Mouse (Mus musculus) megakaryocyte, embryonic 14.5 days (primary cell): Measurements from ENCODE around the gene Ppm1n. TPM values are rescaled to one million over a fixed set of nuclear protein-coding genes. Genes with fewer than 3 reads are reported as not detected.
"Not testable (repeated sequence)": the region's sequence is repeated elsewhere in the genome, so short reads cannot be mapped to it uniquely, and the experiment has no call there.

Experiments used
- H3K27me3 ChIP-seq: replicated peaks from 2 replicates; pipeline ENCODE3; 2012; ENCODE audit warnings: inconsistent platforms
- H3K36me3 ChIP-seq: replicated peaks from 2 replicates; pipeline ENCODE3; 2012; ENCODE audit warnings: low read length, inconsistent platforms, mixed read lengths
- H3K4me1 ChIP-seq: 2 replicates; pipeline ENCODE4 v1.6.1; 2012; ENCODE audit warnings: inconsistent platforms
- H3K4me3 ChIP-seq: replicated peaks from 2 replicates; pipeline ENCODE3; 2012; ENCODE audit warnings: moderate library complexity, mild to moderate bottlenecking, inconsistent platforms
- H3K9me3 ChIP-seq: 2 replicates; pipeline ENCODE4 v1.6.1; 2012; ENCODE audit warnings: inconsistent platforms
- FLI1 ChIP-seq: IDR thresholded peaks from 2 replicates; pipeline ENCODE4 v1.6.1; 2012; ENCODE audit warnings: low read length, inconsistent platforms, mixed read lengths
- GATA1 ChIP-seq: IDR thresholded peaks from 3 replicates; pipeline ENCODE4 v1.6.1; 2012; ENCODE audit warnings: mixed read lengths, low read length, inconsistent platforms, borderline replicate concordance
- polyA plus RNA-seq: library from polyadenylated mRNA; stranded (reverse); fragments of >175 nt; gene quantifications from 2 replicates; pipeline ENCODE4 v1.2.3, GENCODE M21; 2012; ENCODE audit warnings: low replicate concordance; ENCODE audit not compliant: insufficient read depth

Ppm1n gene
- polyA plus RNA-seq, 1 experiment, result not detected

DNA sequence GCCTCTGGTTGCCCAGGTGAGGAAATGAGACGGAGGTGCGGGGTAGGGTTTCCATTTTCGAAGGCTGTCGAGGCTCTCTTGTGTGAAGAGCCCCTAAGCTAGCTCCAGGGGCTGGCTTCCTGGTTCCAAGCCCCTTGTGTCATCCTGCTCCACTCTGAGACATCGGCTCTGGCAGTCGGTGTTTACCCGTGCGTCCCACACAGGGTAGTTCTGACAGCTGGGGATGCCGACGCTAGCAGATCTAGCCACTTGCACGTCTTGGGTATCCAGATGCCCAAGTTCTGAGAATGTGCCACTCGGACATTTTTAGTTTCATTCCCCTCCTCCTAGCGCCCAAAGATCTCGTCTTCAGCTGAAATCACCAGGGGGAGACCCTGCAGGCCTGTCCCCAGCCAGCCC lies 3.5 kb upstream of the Ppm1n start:
- Histone ChIP-seq H3K9me3 (no peaks in the 10 kb centered on the region), H3K4me3 (peak overlapping the region; percentile 91), H3K27me3 (peaks cover 57% of the 10 kb centered on the region), H3K4me1 (peaks cover 31% of the 10 kb centered on the region), H3K36me3 (no peaks in the 10 kb centered on the region)
- TF ChIP-seq GATA1, result no peak
- TF ChIP-seq FLI1, result no peak

DNA sequence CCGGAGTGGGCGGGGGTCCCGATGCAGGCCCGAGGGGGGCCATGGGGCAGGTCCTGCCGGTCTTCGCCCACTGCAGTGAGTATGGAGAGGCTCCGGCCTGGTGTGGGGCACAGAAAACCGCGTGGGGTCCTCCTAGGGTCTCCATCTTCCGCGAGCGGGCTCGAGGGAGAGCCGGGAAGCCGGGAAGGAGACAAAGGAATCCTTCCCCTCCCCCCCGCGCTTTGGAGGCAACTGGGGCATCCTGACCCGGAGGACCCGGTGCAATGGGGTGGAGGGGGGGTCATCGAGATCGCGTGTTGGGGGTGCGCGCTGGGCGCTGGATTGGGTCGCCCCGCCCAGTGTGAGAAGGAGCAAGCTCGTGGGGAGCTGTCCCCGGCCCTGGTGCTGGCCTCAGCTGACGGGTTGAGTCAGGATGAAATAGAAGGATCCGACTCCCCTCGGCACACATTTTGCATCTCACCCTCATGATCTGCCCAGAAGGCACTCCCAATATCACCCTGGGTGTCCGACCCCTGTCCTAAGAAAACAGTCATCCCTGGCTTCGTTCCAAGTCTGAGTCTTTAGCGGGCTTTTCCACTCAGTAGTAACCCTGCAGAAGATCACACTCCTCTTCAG lies 3.0 kb upstream of the Ppm1n start:
- H3K27me3 ChIP-seq, result peaks cover 61% of the 10 kb centered on the region
- H3K4me1 ChIP-seq, result peaks cover 36% of the 10 kb centered on the region
- H3K9me3 ChIP-seq, result no peaks in the 10 kb centered on the region
- peak overlapping the region; percentile 91 for H3K4me3 ChIP-seq
- H3K36me3 ChIP-seq, result no peaks in the 10 kb centered on the region
- no peak for TF ChIP-seq FLI1
- no peak for TF ChIP-seq GATA1

DNA sequence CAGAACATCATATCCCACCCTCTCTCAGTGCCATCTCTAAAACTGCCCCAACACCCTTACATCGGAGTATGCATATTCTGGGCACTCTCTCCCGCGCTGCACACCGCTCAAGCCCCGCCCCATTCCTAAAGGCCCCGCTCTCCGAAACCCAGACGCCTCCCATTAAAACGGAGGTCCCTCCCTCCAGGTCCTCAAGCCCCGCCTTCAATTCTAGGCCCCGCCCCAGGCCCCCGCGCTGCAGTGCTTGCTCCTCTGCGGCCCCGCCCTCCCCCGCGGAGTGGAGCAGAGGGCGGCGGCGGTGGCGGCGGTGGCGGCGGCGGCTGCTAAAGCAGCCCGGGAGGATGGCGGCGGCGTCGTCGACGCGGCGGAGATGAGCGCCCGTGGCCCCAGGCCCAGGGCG lies 2.5 kb upstream of the Ppm1n start, which contains the start of gene Rtn2:
Gene Rtn2 (plus strand): TSS at position 240 of the 400 bp plus-strand sequence.
- TF ChIP-seq FLI1 (no peak), GATA1 (no peak)
- no peaks in the 10 kb centered on the region for H3K9me3 ChIP-seq
- H3K4me1 ChIP-seq, result peaks cover 37% of the 10 kb centered on the region
- H3K4me3 ChIP-seq, result peak within 1 kb of the TSS; percentile 91
- H3K36me3 ChIP-seq, result no peaks in the 10 kb centered on the region
- peaks cover 62% of the 10 kb centered on the region for H3K27me3 ChIP-seq

DNA sequence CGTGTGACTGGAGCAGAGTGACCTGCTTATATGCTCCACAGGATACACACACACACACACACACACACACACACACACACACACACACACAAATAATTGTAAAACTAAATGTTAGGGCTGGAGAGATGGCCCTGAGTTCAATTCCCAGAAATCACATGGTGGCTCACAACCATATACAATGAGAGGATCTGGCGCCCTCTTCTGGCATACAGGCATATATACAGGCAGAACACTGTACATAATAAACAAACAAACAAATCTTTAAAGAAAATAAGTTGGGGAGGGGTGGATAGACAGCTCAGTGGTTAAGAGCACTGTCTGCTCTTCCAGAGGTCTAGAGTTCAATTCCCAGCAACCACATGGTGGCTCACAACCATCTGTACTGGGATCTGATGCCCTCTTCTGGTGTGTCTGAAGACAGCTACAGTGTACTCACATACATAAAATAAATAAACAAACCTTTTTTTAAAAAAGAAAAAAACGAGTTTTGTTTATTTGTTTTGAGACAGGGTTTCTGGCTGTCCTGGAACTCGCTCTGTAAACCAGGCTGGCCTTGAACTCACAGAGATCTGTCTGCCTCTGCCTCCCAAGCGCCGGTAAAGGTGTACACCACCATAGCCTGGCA lies 1.9 kb upstream of the Ppm1n start:
- Histone ChIP-seq H3K4me1 (peaks cover 37% of the 10 kb centered on the region), H3K27me3 (peaks cover 59% of the 10 kb centered on the region), H3K4me3 (peak overlapping the region; percentile 91)
- not testable (repeated sequence) for H3K36me3 ChIP-seq, H3K9me3 ChIP-seq

DNA sequence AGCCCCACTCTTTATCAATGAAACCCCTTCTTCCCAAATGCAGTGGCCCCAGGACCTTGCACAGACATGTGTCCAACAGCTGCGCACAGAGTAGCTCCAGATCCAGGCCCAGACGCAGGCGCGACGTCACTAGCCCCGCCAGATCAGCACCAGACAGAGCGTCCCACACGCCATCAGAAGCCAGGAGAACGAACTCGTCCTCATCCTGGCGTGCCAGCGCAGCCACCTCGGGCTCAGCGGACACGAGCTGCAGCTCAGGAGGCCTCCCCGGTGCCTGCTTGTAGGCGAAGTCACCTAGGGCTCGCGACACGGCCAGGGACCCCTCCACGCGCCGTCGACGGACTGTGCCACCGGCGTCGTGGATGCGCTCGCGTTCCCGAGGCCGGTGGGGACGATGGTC lies 812 bp downstream of the Ppm1n start:
- Histone ChIP-seq H3K4me1 (peaks cover 40% of the 10 kb centered on the region), H3K36me3 (no peaks in the 10 kb centered on the region), H3K27me3 (peaks cover 51% of the 10 kb centered on the region), H3K9me3 (no peaks in the 10 kb centered on the region), H3K4me3 (peak overlapping the region; percentile 88)
- TF ChIP-seq GATA1, result no peak
- no peak for TF ChIP-seq FLI1

DNA sequence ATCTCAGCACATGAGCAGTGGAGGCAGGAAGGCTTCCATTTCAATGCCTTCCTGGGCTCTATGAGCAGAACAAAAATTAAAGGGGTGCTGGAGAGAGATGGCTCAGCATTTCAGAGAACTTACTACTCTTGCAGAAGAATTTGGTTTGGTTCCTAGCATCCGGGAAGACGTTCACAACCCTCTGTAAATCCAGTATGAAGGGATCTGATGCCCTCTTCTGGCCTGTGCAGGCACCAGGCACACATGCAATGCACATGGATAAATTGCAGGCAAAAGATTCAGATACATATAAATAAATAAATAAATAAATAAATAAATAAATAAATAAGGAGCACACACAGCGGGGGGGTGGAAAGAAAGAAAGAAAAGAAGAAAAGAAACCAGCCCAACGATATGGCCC lies 3.6 kb downstream of the Ppm1n start:
- Histone ChIP-seq H3K4me1 (peaks cover 31% of the 10 kb centered on the region), H3K36me3 (no peaks in the 10 kb centered on the region), H3K4me3 (no peak overlapping the region), H3K9me3 (no peaks in the 10 kb centered on the region), H3K27me3 (peaks cover 37% of the 10 kb centered on the region)
- no peak for TF ChIP-seq GATA1
- TF ChIP-seq FLI1, result no peak

DNA sequence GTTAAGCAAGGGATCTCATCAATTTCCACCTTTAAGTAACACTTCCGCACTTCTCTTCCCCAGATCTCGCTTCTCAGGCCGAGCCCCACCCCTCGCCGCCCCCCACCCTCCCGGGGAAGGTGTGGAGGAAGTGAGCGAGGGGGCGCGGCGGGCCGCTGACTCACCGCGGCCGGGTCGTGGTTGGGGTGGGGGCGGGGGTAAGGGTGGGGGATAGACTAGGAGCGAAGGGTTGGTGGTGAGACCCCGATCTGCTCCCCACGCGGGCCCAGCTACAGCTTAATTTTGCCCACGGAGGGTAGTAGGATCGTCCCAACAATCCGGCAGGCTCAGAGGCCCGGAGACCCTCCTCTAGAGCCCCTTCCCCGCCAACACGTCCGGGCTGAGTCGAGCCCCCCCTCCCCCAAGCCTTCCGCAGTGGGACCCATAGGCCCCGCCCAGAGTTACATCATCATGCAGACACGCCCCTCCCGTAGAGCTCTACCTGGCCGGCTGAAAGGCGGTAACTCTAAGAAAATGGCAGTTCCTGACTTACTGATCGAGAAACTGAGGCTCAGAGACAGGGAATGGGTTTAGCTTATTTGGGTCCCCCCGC lies 7.6 kb downstream of the Ppm1n start:
- no peak for TF ChIP-seq FLI1
- no peak for TF ChIP-seq GATA1
- peak overlapping the region; percentile 96 for H3K4me3 ChIP-seq
- H3K4me1 ChIP-seq, result peaks cover 28% of the 10 kb centered on the region
- H3K27me3 ChIP-seq, result peaks cover 2% of the 10 kb centered on the region
- no peaks in the 10 kb centered on the region for H3K9me3 ChIP-seq
- H3K36me3 ChIP-seq, result peaks cover 11% of the 10 kb centered on the region

DNA sequence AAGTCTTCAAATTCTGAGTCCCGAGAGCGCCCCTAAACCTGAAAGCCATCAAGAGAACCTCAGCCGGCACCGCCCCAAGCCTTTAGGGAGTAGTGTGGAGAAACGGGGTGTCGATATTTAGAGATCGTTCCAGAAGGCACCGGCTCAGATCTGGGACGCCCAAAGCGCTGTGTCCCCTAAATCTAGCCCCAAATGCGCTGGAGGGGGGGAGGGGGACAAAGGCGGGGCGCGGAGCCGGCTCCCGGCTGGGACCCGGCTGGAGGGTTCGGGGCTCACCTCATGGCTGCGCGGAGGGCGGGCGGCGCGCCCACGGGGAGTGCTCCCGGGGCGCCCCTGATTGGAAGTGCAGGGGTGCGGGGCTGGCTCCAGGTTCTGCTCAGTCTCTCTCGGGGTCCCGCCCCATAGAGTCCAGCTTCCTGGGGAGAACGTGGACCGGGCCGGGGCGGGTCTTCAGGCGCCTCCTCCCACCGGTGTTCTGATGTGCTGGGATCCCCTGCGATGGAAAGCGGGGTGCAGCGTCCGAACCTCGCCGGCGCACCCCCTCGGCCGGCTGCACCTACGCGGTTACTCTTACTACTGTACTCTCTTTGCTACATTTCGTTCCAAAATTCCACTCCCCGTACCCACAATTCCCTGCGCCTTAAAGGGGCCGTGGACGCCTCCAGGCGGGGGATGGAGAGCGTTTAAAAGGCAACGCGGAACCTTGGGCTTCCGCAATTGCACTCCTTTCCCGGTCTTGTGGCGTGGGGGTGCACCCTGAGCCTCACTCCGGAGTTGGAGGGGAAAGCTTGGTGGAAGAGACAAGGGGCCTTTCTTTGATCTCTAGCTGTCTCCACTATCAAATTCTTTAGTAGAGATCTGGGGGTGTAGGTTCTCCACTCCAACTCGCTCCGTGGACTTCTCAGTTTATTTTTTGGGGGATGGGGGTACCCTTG lies 8.4 kb downstream of the Ppm1n start, which contains the start of gene Vasp:
Gene Vasp (minus strand): TSS at position 580 of the 935 bp plus-strand sequence.
- H3K9me3 ChIP-seq, result no peaks in the 10 kb centered on the region
- H3K36me3 ChIP-seq, result peaks cover 15% of the 10 kb centered on the region
- peak within 1 kb of the TSS; percentile 96 for H3K4me3 ChIP-seq
- H3K27me3 ChIP-seq, result no peaks in the 10 kb centered on the region
- TF ChIP-seq GATA1 (no peak), FLI1 (no peak)
- peaks cover 36% of the 10 kb centered on the region for H3K4me1 ChIP-seq

DNA sequence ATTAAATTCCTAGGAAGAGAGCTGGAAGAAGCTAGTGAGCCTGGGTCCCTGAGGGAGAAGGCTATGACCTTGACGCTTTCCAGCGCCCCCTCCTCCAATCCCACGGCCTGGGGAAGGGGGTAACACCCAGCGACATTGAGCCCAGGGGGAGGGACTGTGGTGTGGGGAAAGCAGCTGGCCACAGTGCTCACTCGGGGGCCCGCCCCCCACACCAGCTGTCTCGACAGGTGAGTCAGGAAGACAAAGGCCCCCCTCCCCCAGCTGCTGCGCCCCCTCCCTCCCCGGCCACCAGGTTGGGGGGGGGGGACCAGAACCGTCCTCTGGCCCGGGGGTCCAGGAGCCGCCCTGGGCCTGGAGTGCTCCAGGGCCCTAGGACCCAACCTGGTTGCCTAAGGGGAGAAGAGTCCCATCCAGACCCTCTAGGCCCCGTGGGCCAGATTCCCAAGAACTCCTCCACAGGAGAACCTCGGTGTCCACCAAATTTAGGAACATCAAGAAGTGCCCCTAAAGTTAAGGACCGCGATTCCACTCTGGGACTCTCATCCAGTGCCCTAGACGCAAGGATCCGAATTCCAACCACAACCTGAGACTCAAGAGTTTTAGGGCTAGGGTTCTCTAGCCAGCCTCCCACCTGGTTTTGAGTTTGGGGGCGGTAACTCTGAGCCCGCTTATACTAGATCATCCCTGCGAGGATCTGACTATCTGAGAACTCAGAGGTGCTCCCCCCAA lies 9.2 kb downstream of the Ppm1n start:
- Histone ChIP-seq H3K4me3 (peak overlapping the region; percentile 96), H3K9me3 (no peaks in the 10 kb centered on the region), H3K27me3 (no peaks in the 10 kb centered on the region), H3K4me1 (peaks cover 43% of the 10 kb centered on the region), H3K36me3 (peaks cover 23% of the 10 kb centered on the region)
- TF ChIP-seq FLI1 (no peak), GATA1 (no peak)
